Mouse (Mus musculus): ENCODE measurements around the gene Npas3.

Npas3 gene

GRCm38 (mm10) chr12:54064986-54065385 lies 816.5 kb downstream of the Npas3 start:
- DNase-seq (ENCODE audit: low spot score in 2 of 2): no peak

- no peak for DNase-seq (ENCODE audit: low spot score in 2 of 2)
These were observed 817.1 kb downstream of the Npas3 start for GRCm38 (mm10) chr12:54065607-54066006.

DNA sequence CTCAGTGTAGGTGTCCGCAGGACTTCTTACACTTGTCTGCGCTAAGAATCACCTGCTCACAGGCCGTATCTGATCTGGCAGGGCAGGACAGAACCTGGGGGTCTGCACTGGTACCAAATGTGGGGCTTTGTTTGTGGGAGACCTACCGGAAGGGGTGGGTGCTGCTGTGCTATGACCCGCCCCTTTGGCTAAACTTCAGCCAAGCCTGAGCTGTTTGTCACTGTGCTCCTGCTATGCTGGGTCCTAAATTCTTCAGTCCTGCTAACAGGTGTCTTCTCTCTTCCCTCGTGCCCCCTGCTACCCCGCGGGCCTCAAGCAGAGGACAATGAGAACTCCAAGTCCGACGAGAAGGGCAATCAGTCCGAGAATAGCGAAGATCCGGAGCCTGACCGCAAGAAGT lies 818.9 kb downstream of the Npas3 start:
- no peak for DNase-seq (ENCODE audit: low spot score in 2 of 2)

DNA sequence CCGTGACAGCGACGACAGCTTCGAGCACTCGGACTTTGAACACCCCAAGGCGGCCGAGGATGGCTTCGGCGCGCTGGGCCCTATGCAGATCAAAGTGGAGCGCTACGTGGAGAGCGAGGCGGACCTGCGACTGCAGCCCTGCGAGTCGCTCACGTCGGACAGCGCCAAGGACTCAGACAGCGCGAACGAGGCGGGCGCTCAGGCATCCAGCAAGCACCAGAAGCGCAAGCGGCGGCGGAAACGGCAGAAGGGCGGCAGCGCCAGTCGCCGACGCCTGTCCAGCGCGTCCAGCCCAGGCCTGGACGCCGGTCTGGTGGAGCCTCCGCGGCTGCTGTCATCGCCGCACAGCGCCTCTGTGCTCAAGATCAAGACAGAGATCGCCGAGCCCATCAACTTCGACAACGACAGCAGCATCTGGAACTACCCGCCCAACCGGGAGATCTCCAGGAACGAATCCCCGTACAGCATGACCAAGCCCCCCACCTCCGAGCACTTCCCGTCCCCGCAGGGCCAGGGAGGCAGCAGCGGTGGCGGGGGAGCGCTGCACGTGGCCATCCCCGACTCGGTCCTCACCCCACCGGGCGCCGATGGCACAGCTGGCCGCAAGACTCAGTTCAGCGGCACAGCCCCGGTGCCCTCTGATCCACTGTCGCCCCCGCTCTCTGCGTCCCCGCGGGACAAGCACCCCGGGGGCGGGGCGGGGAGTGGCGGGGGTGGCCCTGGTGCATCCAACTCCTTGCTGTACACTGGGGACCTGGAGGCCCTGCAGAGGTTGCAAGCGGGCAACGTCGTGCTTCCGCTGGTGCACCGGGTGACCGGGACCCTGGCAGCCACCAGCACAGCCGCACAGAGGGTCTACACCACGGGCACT lies 819.6 kb downstream of the Npas3 start:
- DNase-seq (ENCODE audit: low spot score in 2 of 2): no peak

- DNase-seq (ENCODE audit: low spot score in 2 of 2): no peak
These were observed 820.3 kb downstream of the Npas3 start for GRCm38 (mm10) chr12:54068757-54069146.

DNA sequence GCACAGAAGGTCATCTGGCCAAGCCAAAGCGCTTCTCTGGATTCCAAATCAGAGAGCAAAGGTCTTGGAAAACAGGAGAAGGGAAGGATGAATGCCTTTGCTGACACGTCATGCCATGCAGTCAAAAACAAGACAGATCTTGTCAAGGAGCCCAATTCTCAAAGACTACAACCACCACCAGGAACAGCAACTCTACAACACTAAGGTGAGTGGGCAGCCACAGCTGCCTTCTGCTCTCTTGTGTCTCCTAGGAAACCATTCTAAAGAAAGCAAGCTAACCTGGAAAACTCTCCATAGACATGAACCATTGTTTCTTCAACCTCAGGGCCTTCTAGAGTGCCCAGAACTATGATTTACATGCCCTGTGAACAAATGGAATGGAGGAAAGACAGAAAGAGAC lies 825.5 kb downstream of the Npas3 start:
- no peak for DNase-seq (ENCODE audit: low spot score in 2 of 2)

DNA sequence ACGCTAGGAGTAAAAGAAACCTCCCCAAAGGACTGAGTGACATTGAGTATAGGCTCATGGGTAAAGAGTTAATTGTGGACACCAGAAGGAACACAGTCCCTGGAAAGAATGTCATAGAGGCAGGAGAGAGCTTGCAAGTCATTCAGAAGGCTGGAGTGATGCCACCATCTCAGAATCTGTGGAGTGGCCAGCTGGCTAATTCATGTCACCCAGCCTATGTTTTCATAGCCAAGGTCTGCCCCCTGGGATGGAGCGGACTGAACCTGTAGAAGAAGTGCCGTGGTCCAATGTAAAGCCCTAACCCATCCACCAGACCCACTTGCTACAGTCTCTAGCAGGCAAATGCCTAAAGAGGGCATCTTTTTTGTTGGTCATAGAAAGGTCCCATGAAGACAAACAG lies 832.5 kb downstream of the Npas3 start:
- DNase-seq (ENCODE audit: low spot score in 2 of 2): no peak

GRCm38 (mm10) chr12:54093729-54094128 lies 845.3 kb downstream of the Npas3 start:
- no peak for DNase-seq (ENCODE audit: low spot score in 2 of 2)

GRCm38 (mm10) chr12:54096492-54096891 lies 848.0 kb downstream of the Npas3 start:
- DNase-seq (ENCODE audit: low spot score in 2 of 2): no peak

GRCm38 (mm10) chr12:54098136-54098535 lies 849.7 kb downstream of the Npas3 start:
- DNase-seq (ENCODE audit: low spot score in 2 of 2): no peak

DNA sequence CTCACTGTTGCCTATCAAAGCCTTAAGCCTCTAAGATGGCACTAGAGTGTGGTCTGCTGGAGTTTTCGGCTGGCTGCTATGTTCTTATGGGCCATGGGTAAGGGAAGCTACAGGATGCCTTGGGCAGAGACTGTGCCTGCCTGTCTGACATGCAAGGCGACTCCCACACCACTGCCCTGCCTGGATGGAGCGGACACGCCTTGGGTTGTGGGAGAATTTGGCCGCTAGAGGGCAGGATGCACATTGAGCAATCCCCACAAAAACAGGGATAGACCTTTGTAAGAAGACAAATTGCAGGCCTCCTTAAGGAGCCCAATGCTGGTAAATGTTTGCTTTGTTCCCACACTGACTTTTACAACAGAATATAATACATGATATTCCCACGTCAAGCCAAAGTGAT lies 850.3 kb downstream of the Npas3 start:
- peak; percentile 15 to 17 for DNase-seq (ENCODE audit: low spot score in 2 of 2)

DNA sequence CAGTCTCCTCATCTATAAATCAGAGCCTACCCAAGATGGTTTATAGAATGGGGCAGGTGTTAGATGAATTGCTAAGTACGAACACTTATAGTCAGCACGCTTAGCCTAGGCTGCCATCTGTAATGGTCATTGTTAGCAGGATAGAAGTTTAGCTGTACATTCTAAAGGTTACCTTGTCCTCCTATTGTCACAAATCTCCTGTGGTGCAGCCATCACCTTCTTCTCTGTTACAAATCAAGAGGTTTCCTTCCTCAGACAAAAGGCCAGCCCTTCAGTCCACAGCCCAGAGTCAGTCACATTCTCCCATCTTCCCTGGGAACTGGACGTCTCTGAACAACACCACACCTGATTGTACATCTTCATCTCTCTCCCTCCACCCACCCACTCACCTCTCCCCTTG lies 851.0 kb downstream of the Npas3 start:
- DNase-seq (ENCODE audit: low spot score in 2 of 2): no peak

GRCm38 (mm10) chr12:54101307-54101870 lies 852.9 kb downstream of the Npas3 start:
- DNase-seq (ENCODE audit: low spot score in 2 of 2): no peak

- no peak for DNase-seq (ENCODE audit: low spot score in 2 of 2)
These were observed 854.0 kb downstream of the Npas3 start for GRCm38 (mm10) chr12:54102500-54102899.

DNA sequence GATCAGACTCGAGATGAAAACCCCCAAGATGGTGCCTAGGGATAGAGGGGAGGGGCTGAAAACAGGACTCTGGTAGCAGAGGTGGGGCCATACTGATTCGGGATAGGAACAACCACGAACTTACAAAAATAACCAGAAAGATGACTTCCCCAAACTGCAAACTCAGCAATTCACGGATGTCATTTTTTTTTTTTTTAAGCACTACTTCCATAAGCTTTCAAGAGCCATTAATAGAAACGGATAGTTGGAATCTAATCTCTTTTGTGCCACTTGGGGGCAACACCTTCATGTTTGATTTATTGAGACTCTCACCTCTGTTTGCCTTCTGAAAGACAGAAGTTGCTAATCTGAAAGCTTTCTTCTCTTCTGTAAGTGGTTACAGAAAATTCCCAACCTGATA lies 857.1 kb downstream of the Npas3 start:
- no peak for DNase-seq (ENCODE audit: low spot score in 2 of 2)

DNA sequence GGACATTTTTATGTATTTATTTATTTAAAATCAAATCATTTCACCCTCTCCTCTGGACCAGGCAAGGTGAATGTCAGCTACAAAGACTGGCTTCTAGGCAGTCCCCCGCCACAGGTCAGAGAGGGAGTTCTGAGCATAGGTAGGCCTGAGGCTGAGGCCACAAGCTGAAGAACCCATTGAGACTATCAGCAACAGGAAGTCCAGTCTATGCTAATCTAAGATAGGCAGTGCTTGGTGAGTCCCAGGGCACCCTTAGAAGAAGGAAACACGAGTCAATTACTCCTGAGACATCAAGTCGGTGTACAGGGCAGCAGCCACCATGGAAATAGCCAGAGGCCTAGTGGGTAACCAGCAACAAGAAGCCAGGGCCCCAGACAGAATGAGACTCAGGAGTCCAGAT lies 857.5 kb downstream of the Npas3 start:
- no peak for DNase-seq (ENCODE audit: low spot score in 2 of 2)

DNA sequence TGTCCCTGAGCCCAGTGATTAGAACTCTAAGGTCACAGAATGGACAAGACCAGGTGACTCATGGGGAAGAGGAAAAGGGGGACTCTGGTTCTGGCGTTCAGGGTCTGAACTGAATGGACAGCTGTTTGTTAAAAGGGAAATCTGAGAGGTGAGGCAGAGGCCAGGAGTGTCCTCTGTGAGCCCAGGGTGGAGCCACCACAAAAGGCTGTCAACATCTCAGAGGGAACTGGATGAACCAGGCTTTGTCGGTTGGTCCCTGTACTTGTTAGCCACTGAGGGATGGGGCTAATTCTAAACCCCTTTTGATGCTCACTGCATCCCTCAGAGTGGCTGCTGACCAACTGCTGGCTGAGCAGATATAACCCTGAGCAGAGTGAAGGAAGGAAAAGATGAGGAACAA lies 861.9 kb downstream of the Npas3 start:
- no peak for DNase-seq (ENCODE audit: low spot score in 2 of 2)

DNA sequence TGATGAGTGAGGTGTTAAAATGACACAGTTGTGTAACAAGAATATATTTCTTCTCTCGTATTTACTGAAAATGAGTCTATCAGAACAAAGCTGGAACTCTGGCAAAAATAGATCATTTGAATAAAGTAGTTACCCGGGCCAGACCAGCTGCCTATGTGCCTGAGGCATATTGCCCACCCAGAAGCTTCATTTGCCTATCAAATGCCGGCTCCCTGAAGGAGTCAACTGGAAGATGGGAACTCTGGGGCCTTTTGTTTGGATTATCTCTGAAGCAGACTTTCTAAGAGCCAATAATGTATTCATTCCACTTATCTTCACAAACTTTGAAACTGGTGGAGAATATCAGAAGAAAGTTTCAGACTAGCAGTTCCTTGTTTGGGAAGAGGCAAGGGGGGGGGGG lies 862.5 kb downstream of the Npas3 start:
- no peak for DNase-seq (ENCODE audit: low spot score in 2 of 2)

DNA sequence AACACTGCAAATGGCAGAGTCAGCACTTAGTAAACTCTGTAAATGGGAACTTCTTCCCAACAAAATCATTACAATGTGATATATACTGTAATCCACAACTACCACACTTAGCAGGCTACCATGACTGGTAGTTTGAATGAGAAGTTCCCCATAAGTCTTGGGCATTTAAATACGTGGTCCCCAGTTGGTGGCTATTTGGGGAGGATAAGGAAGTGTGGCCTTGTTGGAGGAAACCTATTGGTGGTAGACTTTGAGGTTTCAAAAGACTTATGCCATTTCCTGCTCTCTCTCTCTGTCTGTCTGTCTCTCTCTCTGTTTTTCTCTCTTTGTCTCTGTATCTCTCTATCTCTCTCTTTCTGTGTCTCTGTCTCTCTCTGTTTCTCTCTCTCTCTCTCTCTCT lies 871.9 kb downstream of the Npas3 start:
- DNase-seq (ENCODE audit: low spot score in 2 of 2): no peak

GRCm38 (mm10) chr12:54121286-54121685 lies 872.8 kb downstream of the Npas3 start:
- no peak for DNase-seq (ENCODE audit: low spot score in 2 of 2)

Data from spleen, postnatal 36 days (tissue).